ENCODE assay signal across 9 mouse cellular contexts in the genomic region with DNA sequence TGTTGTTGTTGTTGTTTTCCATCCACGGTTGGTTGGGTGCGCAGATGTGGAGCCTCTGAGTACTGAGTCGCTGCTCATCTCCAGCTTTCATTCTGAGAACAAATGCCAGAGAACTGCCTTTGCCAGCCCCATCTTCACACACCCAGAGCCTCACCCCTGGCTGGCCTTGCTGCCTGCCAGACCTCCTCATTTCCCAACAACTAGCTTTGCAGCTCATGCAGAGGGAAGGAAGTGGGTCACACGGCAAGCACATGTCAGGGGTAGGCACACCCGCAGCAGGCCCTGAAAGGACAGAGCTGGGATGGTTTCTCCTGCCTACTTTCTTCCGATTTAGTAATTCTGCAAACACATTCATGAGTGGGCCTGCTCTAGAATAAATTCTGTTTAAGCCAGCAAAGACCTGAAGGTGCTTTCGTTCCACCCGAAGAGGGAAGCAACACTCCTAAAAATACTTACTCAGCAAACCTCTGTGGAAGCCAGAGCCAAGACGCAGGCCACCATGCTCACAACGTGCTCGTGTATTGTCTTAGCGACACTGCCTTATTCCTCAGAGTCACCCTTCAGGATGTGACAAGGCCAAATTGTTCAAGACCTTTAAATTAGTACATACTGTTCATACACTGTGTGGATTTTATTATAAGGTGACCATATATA.
DNase-seq lines count a peak whose midpoint lies in the region; ATAC-seq lines count a peak whose summit lies in the region.
"Had no signal": no experiment of that assay in that cellular context is flagged by ENCODE, and none has a peak within 500 bp of the region (broad histone marks: within the 10 kb centered on the region; RNA-seq: fewer than 3 reads in every experiment).

No protein-coding gene starts in this region.

- H3K4me2 ChIP-seq in lung, embryonic 15.5 days = no peak overlapping the region
- no peak overlapping the region for H3K4me2 ChIP-seq in hindbrain, embryonic 14.5 days (replicated peaks)
- no peak overlapping the region for H3K4me2 ChIP-seq in intestine, embryonic 16.5 days (ENCODE audit: low read depth, low read length)

- ATAC-seq in frontal cortex, adult (ENCODE audit: low TSS enrichment) = peak; percentile 62
- ATAC-seq in lung, embryonic 15.5 days (ENCODE audit: borderline replicate concordance, extremely low read depth, low FRiP score, low TSS enrichment) = no peak
- ATAC-seq in hindbrain, embryonic 14.5 days (ENCODE audit: low FRiP score) = no peak
- ATAC-seq in intestine, embryonic 16.5 days = no peak
- ATAC-seq: Patski had no signal

- no peaks in the 10 kb centered on the region for H3K36me3 ChIP-seq in lung, embryonic 15.5 days
- no peaks in the 10 kb centered on the region for H3K36me3 ChIP-seq in hindbrain, embryonic 14.5 days (replicated peaks; ENCODE audit: control insufficient read depth, insufficient read depth)
- no peaks in the 10 kb centered on the region for H3K36me3 ChIP-seq in intestine, embryonic 16.5 days (ENCODE audit: control insufficient read depth, insufficient read depth, low read length)

- no peaks in the 10 kb centered on the region for H3K27me3 ChIP-seq in lung, embryonic 15.5 days
- no peaks in the 10 kb centered on the region for H3K27me3 ChIP-seq in hindbrain, embryonic 14.5 days (ENCODE audit: control insufficient read depth, insufficient read depth, low read length)
- no peaks in the 10 kb centered on the region for H3K27me3 ChIP-seq in intestine, embryonic 16.5 days (replicated peaks; ENCODE audit: control insufficient read depth, insufficient read depth, low read length)
- H3K27me3 ChIP-seq: Patski had no signal

- no peak for DNase-seq in frontal cortex, postnatal 36 days (ENCODE audit: low spot score in 2 of 2)
- DNase-seq in urinary bladder, postnatal 14 days (ENCODE audit: low spot score) = peak; percentile 56
- no peak for DNase-seq in urinary bladder, adult 2 months (ENCODE audit: low spot score)
- DNase-seq in hindbrain, embryonic 14.5 days (ENCODE audit: low spot score) = no peak
- DNase-seq in cerebellum, postnatal 14 days = no peak

- 80% methylated on average over 12 of the region's 12 CpGs for WGBS in lung, embryonic 15.5 days
- WGBS in hindbrain, embryonic 14.5 days = 95% methylated on average over 12 of the region's 12 CpGs
- 87% methylated on average over 12 of the region's 12 CpGs for WGBS in intestine, embryonic 16.5 days

- H3K9ac ChIP-seq in lung, embryonic 15.5 days = no peak overlapping the region
- H3K9ac ChIP-seq in hindbrain, embryonic 14.5 days = no peak overlapping the region
- H3K9ac ChIP-seq in intestine, embryonic 16.5 days (ENCODE audit: low read depth, low read length) = no peak overlapping the region

- H3K4me3 ChIP-seq in lung, embryonic 15.5 days = no peak overlapping the region
- H3K4me3 ChIP-seq in hindbrain, embryonic 14.5 days (replicated peaks; ENCODE audit: low read length) = no peak overlapping the region
- no peak overlapping the region for H3K4me3 ChIP-seq in intestine, embryonic 16.5 days (ENCODE audit: low read length)

- no peaks in the 10 kb centered on the region for H3K9me3 ChIP-seq in lung, embryonic 15.5 days
- H3K9me3 ChIP-seq in hindbrain, embryonic 14.5 days (ENCODE audit: control insufficient read depth, low read length) = no peaks in the 10 kb centered on the region
- H3K9me3 ChIP-seq in intestine, embryonic 16.5 days (ENCODE audit: control insufficient read depth, low read length) = no peaks in the 10 kb centered on the region

- peaks cover 45% of the 10 kb centered on the region for H3K4me1 ChIP-seq in lung, embryonic 15.5 days
- peaks cover 2% of the 10 kb centered on the region; the same call in 1 of the 2 replicates for H3K4me1 ChIP-seq in hindbrain, embryonic 14.5 days (replicated peaks; ENCODE audit: control insufficient read depth, insufficient read depth, low read length)
- peaks cover 19% of the 10 kb centered on the region for H3K4me1 ChIP-seq in intestine, embryonic 16.5 days (ENCODE audit: control insufficient read depth, insufficient read depth, low read length)

- H3K27ac ChIP-seq in lung, embryonic 15.5 days = 0 out of 2 replicates have a peak overlapping the region, but pooled peaks have one; percentile 1
- no peak overlapping the region for H3K27ac ChIP-seq in hindbrain, embryonic 14.5 days
- no peak overlapping the region for H3K27ac ChIP-seq in intestine, embryonic 16.5 days (ENCODE audit: low read length)
